Mouse (Mus musculus): Measurements from ENCODE around the gene Cacng6. TPM values are rescaled to one million over a fixed set of nuclear protein-coding genes. Genes with fewer than 3 reads are reported as not detected.

Gene Cacng6
- polyA plus RNA-seq, 2 experiments: 8.9 to 10.0 TPM

GRCm38 (mm10) chr7:3387761-3388160 is 36.2 kb upstream of the Cacng6 start:
- H3K4me2 ChIP-seq (replicated peaks; ENCODE audit: low read depth, low read length, severe bottlenecking): no peak overlapping the region
- no peaks in the 10 kb centered on the region for H3K9me3 ChIP-seq (ENCODE audit: control insufficient read depth, low read length)
- H3K36me3 ChIP-seq (ENCODE audit: control insufficient read depth, insufficient read depth, low read length): no peaks in the 10 kb centered on the region
- peaks cover 13% of the 10 kb centered on the region; the same call in 1 of the 2 replicates for H3K4me1 ChIP-seq (ENCODE audit: control insufficient read depth, insufficient read depth, low read length)
- no peak overlapping the region for H3K27ac ChIP-seq (replicated peaks; ENCODE audit: low read depth, low read length)
- H3K9ac ChIP-seq (ENCODE audit: low read depth, low read length, severe bottlenecking): no peak overlapping the region
- 91% methylated on average over 18 of the region's 18 CpGs for WGBS
- no peak overlapping the region for H3K4me3 ChIP-seq (replicated peaks; ENCODE audit: low read length)
- H3K27me3 ChIP-seq (ENCODE audit: control insufficient read depth, insufficient read depth, low read length): no peaks in the 10 kb centered on the region
- ATAC-seq (ENCODE audit: low FRiP score, low read depth) (no peak), DNase-seq (ENCODE audit: low spot score) (no peak)
- TF ChIP-seq POLR2A (IDR thresholded peaks at IDR 0.05; ENCODE audit: borderline replicate concordance, extremely low read depth, insufficient read depth, insufficient read length): no peak

GRCm38 (mm10) chr7:3388885-3389284 is 35.1 kb upstream of the Cacng6 start:
- Histone ChIP-seq H3K36me3 (ENCODE audit: control insufficient read depth, insufficient read depth, low read length) (no peaks in the 10 kb centered on the region), H3K27me3 (ENCODE audit: control insufficient read depth, insufficient read depth, low read length) (no peaks in the 10 kb centered on the region), H3K9me3 (ENCODE audit: control insufficient read depth, low read length) (no peaks in the 10 kb centered on the region), H3K4me1 (ENCODE audit: control insufficient read depth, insufficient read depth, low read length) (peaks cover 13% of the 10 kb centered on the region; the same call in 1 of the 2 replicates), H3K4me3 (replicated peaks; ENCODE audit: low read length) (0 out of 2 replicates have a peak overlapping the region, but pooled peaks have one; percentile 42), H3K9ac (ENCODE audit: low read depth, low read length, severe bottlenecking) (no peak overlapping the region), H3K4me2 (replicated peaks; ENCODE audit: low read depth, low read length, severe bottlenecking) (no peak overlapping the region), H3K27ac (replicated peaks; ENCODE audit: low read depth, low read length) (no peak overlapping the region)
- TF ChIP-seq POLR2A (IDR thresholded peaks at IDR 0.05; ENCODE audit: borderline replicate concordance, extremely low read depth, insufficient read depth, insufficient read length): no peak
- DNase-seq (ENCODE audit: low spot score) (no peak), ATAC-seq (ENCODE audit: low FRiP score, low read depth) (no peak)
- 50% methylated on average over 6 of the region's 6 CpGs for WGBS

GRCm38 (mm10) chr7:3389444-3390412 is 34.3 kb upstream of the Cacng6 start:
- Histone ChIP-seq H3K4me2 (replicated peaks; ENCODE audit: low read depth, low read length, severe bottlenecking) (peak overlapping the region; percentile 70), H3K9me3 (ENCODE audit: control insufficient read depth, low read length) (no peaks in the 10 kb centered on the region), H3K27me3 (ENCODE audit: control insufficient read depth, insufficient read depth, low read length) (no peaks in the 10 kb centered on the region), H3K27ac (replicated peaks; ENCODE audit: low read depth, low read length) (no peak overlapping the region), H3K4me1 (ENCODE audit: control insufficient read depth, insufficient read depth, low read length) (peaks cover 13% of the 10 kb centered on the region; the same call in 1 of the 2 replicates), H3K4me3 (replicated peaks; ENCODE audit: low read length) (peak overlapping the region; percentile 42), H3K9ac (ENCODE audit: low read depth, low read length, severe bottlenecking) (no peak overlapping the region), H3K36me3 (ENCODE audit: control insufficient read depth, insufficient read depth, low read length) (peaks cover 6% of the 10 kb centered on the region)
- DNase-seq (ENCODE audit: low spot score) (peak; percentile 37), ATAC-seq (ENCODE audit: low FRiP score, low read depth) (peak; percentile 60; the same call in 1 of the 2 replicates)
- 2% methylated on average over 14 of the region's 17 CpGs for WGBS
- no peak for TF ChIP-seq POLR2A (IDR thresholded peaks at IDR 0.05; ENCODE audit: borderline replicate concordance, extremely low read depth, insufficient read depth, insufficient read length)

GRCm38 (mm10) chr7:3390413-3391080 is 33.4 kb upstream of the Cacng6 start, which contains the start of gene Cacng8:
TSS of gene Cacng8 (plus strand) at chr7:3390683.
- WGBS: 0% methylated on average over 7 of the region's 7 CpGs
- Histone ChIP-seq H3K9ac (ENCODE audit: low read depth, low read length, severe bottlenecking) (peak within 1 kb of the TSS; percentile 41), H3K4me2 (replicated peaks; ENCODE audit: low read depth, low read length, severe bottlenecking) (peak within 1 kb of the TSS; percentile 70), H3K4me1 (ENCODE audit: control insufficient read depth, insufficient read depth, low read length) (peaks cover 13% of the 10 kb centered on the region; the same call in 1 of the 2 replicates), H3K27me3 (ENCODE audit: control insufficient read depth, insufficient read depth, low read length) (no peaks in the 10 kb centered on the region), H3K9me3 (ENCODE audit: control insufficient read depth, low read length) (no peaks in the 10 kb centered on the region), H3K36me3 (ENCODE audit: control insufficient read depth, insufficient read depth, low read length) (peaks cover 10% of the 10 kb centered on the region), H3K27ac (replicated peaks; ENCODE audit: low read depth, low read length) (no peak within 1 kb of the TSS), H3K4me3 (replicated peaks; ENCODE audit: low read length) (peak within 1 kb of the TSS; percentile 42)
- DNase-seq (ENCODE audit: low spot score) (no peak), ATAC-seq (ENCODE audit: low FRiP score, low read depth) (no peak)
- no peak for TF ChIP-seq POLR2A (IDR thresholded peaks at IDR 0.05; ENCODE audit: borderline replicate concordance, extremely low read depth, insufficient read depth, insufficient read length)

- Histone ChIP-seq H3K36me3 (ENCODE audit: control insufficient read depth, insufficient read depth, low read length) (peaks cover 10% of the 10 kb centered on the region), H3K27me3 (ENCODE audit: control insufficient read depth, insufficient read depth, low read length) (no peaks in the 10 kb centered on the region), H3K9me3 (ENCODE audit: control insufficient read depth, low read length) (no peaks in the 10 kb centered on the region), H3K4me2 (replicated peaks; ENCODE audit: low read depth, low read length, severe bottlenecking) (peak overlapping the region; percentile 70), H3K27ac (replicated peaks; ENCODE audit: low read depth, low read length) (no peak overlapping the region), H3K4me3 (replicated peaks; ENCODE audit: low read length) (peak overlapping the region; percentile 42), H3K9ac (ENCODE audit: low read depth, low read length, severe bottlenecking) (peak overlapping the region; percentile 41), H3K4me1 (ENCODE audit: control insufficient read depth, insufficient read depth, low read length) (peaks cover 13% of the 10 kb centered on the region; the same call in 1 of the 2 replicates)
- ATAC-seq (ENCODE audit: low FRiP score, low read depth): no peak
- DNase-seq (ENCODE audit: low spot score): no peak
- WGBS: 3% methylated on average over 12 of the region's 12 CpGs
- TF ChIP-seq POLR2A (IDR thresholded peaks at IDR 0.05; ENCODE audit: borderline replicate concordance, extremely low read depth, insufficient read depth, insufficient read length): no peak
These were observed 32.9 kb upstream of the Cacng6 start for GRCm38 (mm10) chr7:3391081-3391451.
